Mouse (Mus musculus) liver, adult 2 months (tissue): ENCODE results near the gene Rprd1b. TPM values are rescaled to one million over a fixed set of nuclear protein-coding genes. Genes with fewer than 3 reads are reported as not detected.
A peak's percentile ranks its signal among the peaks of the same experiment; 100 is the strongest.

ENCODE experiments used
- DNase-seq: peaks from one replicate; pipeline ENCODE4 v3.0.0-alpha.2; 2011; ENCODE audit warnings: low read depth, low spot score; ENCODE audit errors: extremely low read depth
- H3K27ac ChIP-seq: fragments of 200-500 bp; replicated peaks from 2 replicates; pipeline ENCODE4 v1.5.1; 2012; ENCODE audit warnings: low read depth, mild to moderate bottlenecking, control low read depth, inconsistent platforms, low read length; ENCODE audit not compliant: insufficient read depth
- H3K27me3 ChIP-seq: fragments of 200-500 bp; 2 replicates; pipeline ENCODE4 v1.6.1; 2012; ENCODE audit warnings: mild to moderate bottlenecking, moderate library complexity, low read length, inconsistent platforms; ENCODE audit not compliant: control insufficient read depth, insufficient read depth
- H3K36me3 ChIP-seq: fragments of 200-500 bp; 2 replicates; pipeline ENCODE4 v1.6.1; 2012; ENCODE audit warnings: low read length, inconsistent platforms; ENCODE audit not compliant: control insufficient read depth, insufficient read depth
- H3K4me1 ChIP-seq: fragments of 200-500 bp; 2 replicates; pipeline ENCODE4 v1.6.1; 2011; ENCODE audit warnings: low read length; ENCODE audit not compliant: control insufficient read depth, insufficient read depth
- H3K4me3 ChIP-seq: fragments of 200-500 bp; 2 replicates; pipeline ENCODE4 v1.5.1; 2011; ENCODE audit warnings: low read depth, mild to moderate bottlenecking, control low read depth, low read length, moderate library complexity; ENCODE audit not compliant: insufficient read depth
- H3K79me2 ChIP-seq: fragments of 200-500 bp; 2 replicates; pipeline ENCODE4 v1.6.1; 2012; ENCODE audit warnings: inconsistent platforms, mild to moderate bottlenecking, low read length, moderate library complexity; ENCODE audit not compliant: control insufficient read depth, insufficient read depth
- H3K9ac ChIP-seq: fragments of 200-500 bp; 2 replicates; pipeline ENCODE4 v1.6.1; 2012; ENCODE audit warnings: low read depth, mild to moderate bottlenecking, control low read depth, inconsistent platforms, low read length
- CTCF ChIP-seq: fragments of 200-500 bp; IDR thresholded peaks from 2 replicates; pipeline ENCODE4 v1.5.1; 2011; ENCODE audit warnings: low read depth, low read length, control low read depth
- POLR2A ChIP-seq: fragments of 200-500 bp; IDR thresholded peaks from 2 replicates; pipeline ENCODE4 v1.6.1; 2011; ENCODE audit warnings: low read length, control low read depth; ENCODE audit not compliant: insufficient read depth; ENCODE audit errors: extremely low read depth
- WGBS: fragments of 180-500 bp; shearing (Covaris S2); methylation state at CpG from one replicate; pipeline ENCODE4 v1.1.7; 2018; 5-methylcytosine and 5-hydroxymethylcytosine counted together
- polyA plus RNA-seq: library from polyadenylated mRNA; depleted of rRNA; stranded (reverse); fragments of >200 nt; gene quantifications from 2 replicates; pipeline ENCODE4 v1.2.3, GENCODE M21; 2012
- total RNA-seq: library from RNA; depleted of rRNA; stranded (reverse); fragments of >200 nt; gene quantifications from 2 replicates; pipeline ENCODE4 v1.2.3, GENCODE M21; 2014

Gene Rprd1b
- total and polyA plus RNA-seq, 2 experiments, result 6.8 to 14.2 TPM

DNA sequence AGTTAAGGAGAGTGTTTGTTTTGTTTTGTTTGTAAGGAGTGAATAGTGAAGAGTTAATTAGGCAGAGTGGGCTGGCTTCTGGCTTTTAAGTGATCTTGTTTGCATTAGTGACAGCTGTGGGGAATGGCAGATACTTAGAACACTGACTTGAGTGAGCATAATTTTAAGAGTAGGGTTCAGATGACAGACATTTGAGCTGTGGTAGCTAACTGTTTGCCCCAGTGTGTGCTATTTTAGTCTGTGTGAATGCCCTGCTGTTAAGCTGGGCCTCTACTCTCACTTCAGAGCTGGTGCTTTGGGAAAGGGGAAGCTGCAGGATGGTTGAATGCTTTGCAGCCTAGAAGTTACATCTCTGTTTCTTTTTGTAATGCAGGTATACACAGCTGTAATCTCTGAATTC, 38.2 kb downstream of the Rprd1b start:
- peaks cover 29% of the 10 kb centered on the region for H3K4me1 ChIP-seq
- DNase-seq, result no peak
- peaks cover 8% of the 10 kb centered on the region; the same call in 1 of the 2 replicates for H3K79me2 ChIP-seq
- H3K36me3 ChIP-seq, result peaks cover 11% of the 10 kb centered on the region; the same call in 1 of the 2 replicates
- TF ChIP-seq CTCF (no peak), POLR2A (no peak)
- H3K9ac ChIP-seq, result no peak overlapping the region
- no peak overlapping the region for H3K4me3 ChIP-seq
- no peak overlapping the region for H3K27ac ChIP-seq
- no peaks in the 10 kb centered on the region for H3K27me3 ChIP-seq

- no peak for DNase-seq
- Histone ChIP-seq H3K36me3 (peaks cover 11% of the 10 kb centered on the region), H3K4me1 (peaks cover 29% of the 10 kb centered on the region), H3K9ac (no peak overlapping the region), H3K27ac (no peak overlapping the region), H3K27me3 (no peaks in the 10 kb centered on the region), H3K4me3 (no peak overlapping the region), H3K79me2 (peaks cover 8% of the 10 kb centered on the region; the same call in 1 of the 2 replicates)
- no peak for TF ChIP-seq POLR2A
- no peak for TF ChIP-seq CTCF
- 96% methylated on average over 5 of the region's 5 CpGs for WGBS
Measured at GRCm38 (mm10) chr2:158067260-158067824, 39.0 kb downstream of the Rprd1b start.

- H3K27me3 ChIP-seq, result no peaks in the 10 kb centered on the region
- peaks cover 26% of the 10 kb centered on the region for H3K4me1 ChIP-seq
- no peak for DNase-seq
- peaks cover 8% of the 10 kb centered on the region; the same call in 1 of the 2 replicates for H3K79me2 ChIP-seq
- no peak for TF ChIP-seq POLR2A
- no peak overlapping the region for H3K27ac ChIP-seq
- peaks cover 13% of the 10 kb centered on the region for H3K36me3 ChIP-seq
- no peak overlapping the region for H3K4me3 ChIP-seq
- no peak overlapping the region for H3K9ac ChIP-seq
Measured at GRCm38 (mm10) chr2:158068444-158068971, 40.2 kb downstream of the Rprd1b start.

DNA sequence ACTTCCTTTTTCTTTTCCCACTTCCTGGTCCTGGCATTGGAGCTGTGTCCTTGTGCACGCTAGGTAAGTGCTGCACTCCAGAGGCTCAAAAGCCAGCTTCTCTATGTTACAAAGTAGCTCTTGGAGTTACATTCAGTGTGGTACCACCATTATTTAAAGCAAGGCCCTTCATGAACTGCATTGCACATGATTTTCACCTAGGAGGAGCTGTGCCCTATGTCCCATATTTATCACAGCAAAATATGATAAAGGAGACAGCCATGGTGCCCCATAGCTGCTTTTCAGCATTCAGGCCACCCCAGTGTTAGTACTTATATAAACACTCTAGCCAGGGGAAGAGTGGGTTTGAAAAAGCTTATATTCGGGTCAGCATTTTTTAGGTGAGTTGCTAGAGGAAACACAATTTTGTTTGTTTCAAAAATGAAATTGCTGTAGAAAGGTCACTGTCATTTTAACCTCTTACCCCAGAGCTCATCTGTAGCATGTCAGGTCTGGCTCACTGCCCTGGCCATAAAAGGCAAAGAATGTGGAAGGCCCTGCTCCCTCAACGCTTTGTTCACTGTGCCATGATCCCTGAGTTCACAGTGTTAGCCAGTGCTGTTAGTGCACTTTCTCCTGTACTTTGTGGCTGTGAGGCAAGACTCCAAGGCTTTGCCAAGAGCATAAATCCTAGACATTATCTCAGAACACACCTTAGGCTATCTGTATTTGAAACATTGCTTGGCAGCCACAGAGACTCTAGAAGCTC, 42.8 kb downstream of the Rprd1b start:
- Histone ChIP-seq H3K36me3 (peaks cover 11% of the 10 kb centered on the region), H3K27ac (peak overlapping the region; percentile 83)
- peak; percentile 98 for DNase-seq

GRCm38 (mm10) chr2:158071633-158071995, 43.3 kb downstream of the Rprd1b start:
- DNase-seq, result no peak
- TF ChIP-seq CTCF, result no peak
- no peak for TF ChIP-seq POLR2A
- Histone ChIP-seq H3K27me3 (no peaks in the 10 kb centered on the region), H3K4me3 (no peak overlapping the region), H3K36me3 (peaks cover 9% of the 10 kb centered on the region), H3K79me2 (peaks cover 2% of the 10 kb centered on the region; the same call in 1 of the 2 replicates), H3K27ac (peak overlapping the region; percentile 70), H3K9ac (no peak overlapping the region), H3K4me1 (peaks cover 25% of the 10 kb centered on the region)
- 48% methylated on average over 5 of the region's 5 CpGs for WGBS

More for the DNA sequence above, 42.8 kb downstream of the Rprd1b start:
- Histone ChIP-seq H3K4me3 (no peak overlapping the region), H3K4me1 (peaks cover 22% of the 10 kb centered on the region), H3K9ac (no peak overlapping the region), H3K79me2 (peaks cover 2% of the 10 kb centered on the region; the same call in 1 of the 2 replicates), H3K27me3 (no peaks in the 10 kb centered on the region)
- WGBS, result 22% methylated on average over 3 of the region's 3 CpGs
- TF ChIP-seq CTCF (no peak), POLR2A (no peak)

DNA sequence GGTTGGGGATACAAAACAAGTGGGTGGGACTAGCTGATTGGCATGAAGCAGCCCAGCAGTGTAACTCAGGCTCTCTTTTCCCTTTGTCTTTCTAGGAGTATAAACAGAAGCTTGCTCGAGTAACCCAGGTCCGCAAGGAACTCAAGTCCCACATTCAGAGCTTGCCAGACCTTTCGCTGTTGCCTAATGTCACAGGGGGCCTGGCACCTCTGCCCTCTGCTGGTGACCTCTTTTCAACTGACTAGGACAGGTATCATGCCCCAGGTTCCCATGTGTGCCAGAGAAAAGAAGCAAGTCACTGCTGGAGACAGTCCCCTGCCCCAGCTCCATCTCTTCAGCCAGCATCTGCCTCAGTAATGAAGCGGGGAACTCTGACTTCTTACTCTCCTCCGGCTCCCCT, 46.5 kb downstream of the Rprd1b start:
- H3K36me3 ChIP-seq, result peaks cover 5% of the 10 kb centered on the region
- H3K4me3 ChIP-seq, result no peak overlapping the region
- 49% methylated on average over 5 of the region's 5 CpGs for WGBS
- no peaks in the 10 kb centered on the region for H3K79me2 ChIP-seq
- H3K9ac ChIP-seq, result no peak overlapping the region
- H3K27me3 ChIP-seq, result no peaks in the 10 kb centered on the region
- H3K4me1 ChIP-seq, result peaks cover 47% of the 10 kb centered on the region
- H3K27ac ChIP-seq, result 0 out of 2 replicates have a peak overlapping the region, but pooled peaks have one; percentile 0
- peak; percentile 81 for DNase-seq
- TF ChIP-seq POLR2A (no peak), CTCF (peak; percentile 72)
